Mouse (Mus musculus) cerebellum, postnatal 14 days (tissue): Measurements from ENCODE around the gene B2m.

Source experiments
- DNase-seq, 2 experiments: peaks; one replicate each; pipeline ENCODE4 v3.0.0; 2021; ENCODE audit warnings: mixed read lengths in 2 of 2

The B2m gene

GRCm38 (mm10) chr2:122149716-122150115, 2.2 kb downstream of the B2m start:
- no peak for DNase-seq

GRCm38 (mm10) chr2:122151221-122151620, 3.7 kb downstream of the B2m start:
- DNase-seq = no peak

GRCm38 (mm10) chr2:122152850-122153249, 5.4 kb downstream of the B2m start:
- DNase-seq = no peak

DNA sequence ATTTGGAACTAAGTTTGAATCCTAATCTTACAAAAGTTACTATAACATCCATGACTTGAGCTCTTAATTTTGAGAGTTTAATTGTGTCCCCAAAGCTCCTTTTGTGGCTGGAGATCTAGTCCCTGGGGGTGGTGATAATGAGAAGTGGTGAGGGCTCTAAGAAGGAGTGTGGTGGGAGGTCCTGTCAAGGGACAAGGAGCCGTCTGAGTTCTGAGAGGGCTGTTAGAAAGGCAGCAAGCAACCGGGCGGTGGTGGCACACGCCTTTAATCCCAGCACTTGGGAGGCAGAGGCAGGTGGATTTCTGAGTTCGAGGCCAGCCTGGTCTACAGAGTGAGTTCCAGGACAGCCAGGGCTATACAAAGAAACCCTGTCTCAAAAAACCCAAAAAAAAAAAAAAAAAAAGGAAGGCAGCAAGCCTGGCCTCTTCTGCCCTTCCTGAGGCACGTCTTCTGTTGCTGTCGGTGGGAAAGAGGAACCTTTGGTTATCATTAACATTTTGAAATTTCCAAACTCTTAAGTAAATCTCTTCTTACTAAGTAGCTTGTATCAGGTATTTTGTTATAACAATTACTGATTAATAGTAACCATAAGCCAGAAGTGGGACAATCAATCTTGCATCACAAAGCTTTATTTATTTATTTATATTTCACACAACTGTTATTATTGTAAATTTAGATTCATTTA, 6.3 kb downstream of the B2m start:
- DNase-seq = no peak

DNA sequence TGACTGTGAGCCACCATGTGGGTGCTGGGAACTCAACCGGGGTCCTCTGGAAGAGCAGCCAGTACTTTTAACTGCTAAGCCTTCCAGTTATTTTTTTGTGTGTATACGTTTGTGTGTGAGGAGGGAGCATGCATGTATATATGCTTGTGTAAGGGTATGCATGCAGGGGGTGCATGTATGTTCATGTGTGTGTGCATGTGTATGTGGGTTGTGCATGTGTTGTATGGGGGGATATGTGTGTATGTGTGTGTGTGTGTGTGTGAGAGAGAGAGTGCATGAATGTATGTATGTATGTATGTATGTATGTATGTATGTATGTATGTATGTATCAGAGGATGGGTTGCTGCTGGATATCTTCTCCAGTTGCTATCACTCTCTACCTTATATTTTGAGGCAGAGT, 7.0 kb downstream of the B2m start:
- DNase-seq = no peak

- no peak for DNase-seq
These were observed 7.8 kb downstream of the B2m start for GRCm38 (mm10) chr2:122155292-122155691.

DNA sequence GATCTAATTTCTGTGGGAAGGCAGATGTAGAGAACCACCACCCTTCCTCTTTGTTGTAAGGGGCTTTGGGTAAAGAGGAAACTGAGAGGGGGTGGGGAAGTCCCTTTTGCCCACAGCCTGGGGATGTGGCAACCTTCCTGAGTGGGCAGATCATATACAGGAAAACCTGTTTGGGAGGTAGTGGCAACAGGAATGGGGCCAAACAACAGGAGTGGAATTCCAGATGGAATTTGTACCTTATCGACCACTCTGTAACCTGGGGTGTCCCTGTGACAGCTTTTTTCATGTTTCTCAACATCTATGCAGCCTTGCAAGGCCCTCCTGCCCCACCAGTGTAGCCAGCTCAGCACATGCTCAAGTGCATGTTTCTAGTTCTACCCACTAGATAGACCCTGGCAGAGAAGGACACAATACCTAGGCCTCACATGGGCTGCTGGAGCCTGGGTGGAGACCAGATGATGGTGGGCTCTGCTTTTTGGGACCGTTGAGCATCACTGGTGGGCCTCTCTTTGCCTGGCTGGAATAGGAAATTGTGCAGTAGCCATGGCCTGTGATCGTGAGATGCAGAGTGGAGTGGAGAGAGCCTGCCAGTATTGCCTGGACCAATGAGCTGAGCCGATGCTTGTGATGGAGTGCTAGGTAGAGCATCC, 8.7 kb downstream of the B2m start:
- no peak for DNase-seq

- no peak for DNase-seq
These were observed 10.1 kb downstream of the B2m start for GRCm38 (mm10) chr2:122157561-122157960.

- no peak for DNase-seq
These were observed 10.9 kb downstream of the B2m start for GRCm38 (mm10) chr2:122158362-122158802.

DNA sequence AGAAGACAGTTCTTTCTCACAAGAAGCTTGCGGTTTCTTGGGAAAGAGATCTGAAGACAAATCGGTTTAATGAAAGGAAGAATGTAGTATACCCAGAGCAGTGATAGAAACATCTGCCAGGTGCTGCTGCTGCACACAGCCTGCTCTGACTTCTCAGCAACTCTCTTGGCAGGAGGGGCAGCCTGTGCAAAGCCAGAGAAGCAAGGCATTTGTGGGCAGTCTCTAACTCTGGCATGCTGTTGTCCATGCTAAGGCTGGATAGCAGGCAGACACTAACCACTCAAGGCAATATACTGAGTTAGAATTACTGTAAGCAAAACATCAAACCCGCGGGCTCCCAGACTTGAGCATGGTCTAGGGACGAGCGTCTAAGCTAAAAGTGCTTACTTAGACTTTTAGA, 12.2 kb downstream of the B2m start:
- DNase-seq = no peak

- peak; percentile 88 to 93 for DNase-seq
These were observed 13.2 kb downstream of the B2m start, which contains the start of gene Trim69 for GRCm38 (mm10) chr2:122160680-122161079. Trim69 (plus strand) TSS chr2:122160700.

GRCm38 (mm10) chr2:122161542-122161941, 14.1 kb downstream of the B2m start:
- no peak for DNase-seq

DNA sequence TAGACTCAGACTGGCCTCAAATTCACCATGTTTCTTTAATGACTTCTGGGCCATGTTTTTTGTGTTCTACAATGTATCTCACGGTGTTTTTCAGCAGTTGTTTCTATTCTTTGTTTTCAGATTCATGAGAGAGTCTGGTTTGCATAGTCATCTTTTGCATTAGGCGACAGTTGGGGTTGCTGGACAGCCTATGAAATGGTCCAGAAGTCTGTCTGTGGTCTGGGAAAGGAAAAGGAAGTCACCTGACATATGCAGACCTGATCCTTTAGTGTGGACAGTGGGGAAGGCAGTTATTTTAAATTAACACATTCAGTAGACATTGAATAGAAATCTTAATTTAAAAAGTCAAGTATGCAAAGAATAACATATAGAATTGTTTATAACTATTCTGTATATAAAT, 15.0 kb downstream of the B2m start:
- no peak for DNase-seq

DNA sequence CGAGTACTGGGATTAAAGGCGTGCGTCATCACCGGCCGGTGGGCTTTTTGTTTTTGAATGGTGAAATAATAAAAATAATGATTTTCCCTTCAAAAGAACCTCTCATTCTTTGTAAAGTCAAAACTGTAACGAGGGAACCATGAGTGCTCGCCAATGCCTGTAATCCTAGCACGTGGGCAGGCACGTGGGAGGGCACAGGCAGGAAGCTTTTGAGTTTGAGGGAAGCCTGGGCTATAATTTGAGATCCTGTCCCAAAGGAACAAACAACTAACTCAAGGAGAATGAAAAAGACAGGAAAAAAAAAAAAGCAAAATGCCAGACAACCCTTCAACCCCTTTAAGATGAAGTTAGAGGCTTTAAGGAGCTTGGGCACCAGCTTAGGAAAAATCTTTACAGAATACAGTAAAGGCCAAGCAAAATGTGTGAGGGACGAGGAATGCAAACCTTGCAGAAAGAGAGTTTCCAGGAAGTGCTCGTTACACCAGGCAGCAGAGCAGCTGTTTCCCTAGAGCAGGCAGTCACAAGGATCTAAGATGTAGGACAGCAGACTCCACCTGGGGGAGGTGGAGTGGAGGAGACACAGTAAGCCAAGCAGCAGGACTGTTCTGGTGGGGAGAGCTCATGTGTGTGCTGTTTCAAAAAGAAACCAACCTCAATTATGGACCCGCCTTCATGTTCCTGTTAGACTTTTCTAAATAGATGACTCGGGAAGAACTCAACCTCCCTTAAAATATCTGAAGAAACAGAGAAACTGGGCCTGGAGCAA, 16.1 kb downstream of the B2m start:
- no peak for DNase-seq

- DNase-seq = no peak
These were observed 16.8 kb downstream of the B2m start for GRCm38 (mm10) chr2:122164293-122164692.

- DNase-seq = no peak
These were observed 23.8 kb downstream of the B2m start for GRCm38 (mm10) chr2:122171292-122171691.

GRCm38 (mm10) chr2:122172188-122172587, 24.7 kb downstream of the B2m start:
- no peak for DNase-seq

DNA sequence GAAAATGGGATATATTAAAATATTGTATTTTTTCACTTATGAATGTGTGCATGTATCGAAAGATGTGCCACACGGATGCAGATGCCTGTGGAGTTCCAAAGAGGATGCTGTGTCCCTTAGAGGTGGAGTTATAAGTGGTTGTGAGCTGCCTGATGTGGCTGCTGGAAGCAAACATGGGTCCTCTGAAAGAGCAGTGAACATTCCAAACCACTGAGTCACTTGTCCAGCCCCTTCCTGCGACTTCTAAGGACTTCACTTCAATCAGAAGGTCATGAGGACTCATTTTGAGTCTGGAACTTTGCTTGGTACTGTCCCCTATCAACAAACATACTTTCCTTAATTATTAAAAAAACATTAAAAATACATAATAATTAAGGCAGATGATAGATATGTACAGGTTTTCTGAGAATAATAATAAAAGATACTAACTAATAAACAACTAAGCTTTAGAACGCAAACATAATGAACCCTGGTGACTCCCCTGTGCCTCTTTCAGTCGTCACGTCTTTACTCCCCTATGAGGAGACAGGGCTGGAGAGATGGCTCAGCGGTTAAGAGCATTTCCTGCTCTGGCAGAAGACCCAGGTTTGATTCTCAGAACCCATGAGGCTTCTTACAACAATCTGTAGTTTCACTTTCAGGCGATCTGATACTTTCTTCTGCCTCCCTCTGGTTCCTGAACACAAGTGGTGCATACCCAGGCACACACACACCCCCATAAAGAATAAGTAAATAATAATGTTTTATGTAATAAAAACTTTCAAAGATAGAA, 32.8 kb downstream of the B2m start:
- DNase-seq = no peak

DNA sequence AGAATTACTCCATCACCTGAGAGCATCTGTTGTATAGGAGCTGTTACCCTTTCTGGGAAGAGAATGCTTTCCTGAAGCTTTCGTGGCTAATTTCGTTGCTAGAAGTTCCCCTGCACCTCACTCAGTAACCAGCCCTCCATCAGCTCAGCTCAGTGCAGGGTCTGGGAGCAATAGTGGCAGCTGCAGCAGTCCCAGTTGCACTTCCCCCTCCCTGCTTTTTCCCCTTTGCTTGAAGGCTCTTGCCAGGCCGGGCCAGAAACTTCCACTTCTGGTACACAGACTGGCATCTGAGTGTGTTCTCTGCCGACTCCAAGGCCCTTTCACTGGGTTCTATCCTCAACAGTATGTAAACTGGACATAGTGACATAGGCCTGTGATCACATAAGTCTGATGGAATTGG, 37.6 kb downstream of the B2m start:
- no peak for DNase-seq

DNA sequence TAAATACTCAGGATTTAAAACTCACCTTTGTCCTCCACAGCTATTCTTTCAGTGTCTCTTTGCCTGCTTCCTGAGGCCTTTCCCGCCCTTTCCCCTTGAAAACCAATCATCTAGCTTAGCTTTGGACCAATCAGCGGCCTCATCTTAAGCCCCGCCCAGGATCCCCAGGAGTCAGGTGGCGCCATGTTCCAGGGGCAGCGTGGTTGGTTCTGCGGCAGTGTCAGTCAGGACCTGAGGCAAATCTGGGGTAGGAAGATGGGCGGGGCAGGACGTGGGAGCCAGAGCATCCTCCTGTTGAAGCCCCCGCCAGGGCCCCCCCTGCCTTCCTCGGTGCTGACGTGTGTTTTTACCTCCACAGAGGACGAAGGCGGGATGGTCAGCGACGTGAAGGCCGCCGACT, 38.6 kb downstream of the B2m start, which contains the start of the genes Patl2 and Terb2:
TSS of gene Patl2 (minus strand) at position 84 of the 400 bp plus-strand sequence.
TSS of gene Terb2 (plus strand) at position 167 of the 400 bp plus-strand sequence.
- DNase-seq = no peak

DNA sequence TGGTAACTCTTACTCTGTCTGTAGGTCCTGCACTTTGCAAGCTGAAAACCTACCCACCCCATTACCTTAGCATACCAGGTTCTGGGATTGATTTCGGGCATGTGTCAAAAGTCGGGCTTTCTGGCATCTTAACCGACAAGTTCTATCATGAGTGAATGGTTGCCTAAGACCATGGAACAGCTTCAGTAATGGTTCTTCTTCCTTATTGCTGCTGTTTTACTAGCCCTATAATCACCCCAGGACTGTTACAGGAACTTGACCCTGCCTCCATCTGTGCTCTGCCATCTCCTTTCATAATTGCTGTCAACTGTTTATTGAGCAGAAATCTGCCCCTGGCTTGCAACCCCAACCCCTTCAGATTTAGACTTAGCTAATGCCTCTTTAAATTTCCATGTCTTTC, 39.3 kb downstream of the B2m start:
- no peak for DNase-seq

DNA sequence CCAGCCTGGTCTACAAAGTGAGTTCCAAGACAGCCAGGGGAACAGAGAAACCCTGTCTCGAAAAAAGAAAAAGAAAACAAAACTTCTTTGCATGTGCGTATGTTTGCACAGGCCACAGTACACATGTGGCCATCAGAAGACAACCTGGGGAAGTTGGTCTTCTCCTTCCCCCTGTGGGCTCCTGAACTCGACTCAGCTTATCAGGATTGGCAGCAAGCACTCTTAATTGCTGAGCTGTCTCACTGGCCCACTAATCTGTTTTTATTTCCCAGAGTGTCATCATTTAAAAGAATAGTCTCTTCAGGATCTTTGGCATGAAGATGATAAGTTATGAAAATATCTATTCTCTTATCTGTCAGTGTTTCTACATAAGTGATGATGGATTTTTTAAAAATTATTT, 44.4 kb downstream of the B2m start:
- DNase-seq = no peak

DNA sequence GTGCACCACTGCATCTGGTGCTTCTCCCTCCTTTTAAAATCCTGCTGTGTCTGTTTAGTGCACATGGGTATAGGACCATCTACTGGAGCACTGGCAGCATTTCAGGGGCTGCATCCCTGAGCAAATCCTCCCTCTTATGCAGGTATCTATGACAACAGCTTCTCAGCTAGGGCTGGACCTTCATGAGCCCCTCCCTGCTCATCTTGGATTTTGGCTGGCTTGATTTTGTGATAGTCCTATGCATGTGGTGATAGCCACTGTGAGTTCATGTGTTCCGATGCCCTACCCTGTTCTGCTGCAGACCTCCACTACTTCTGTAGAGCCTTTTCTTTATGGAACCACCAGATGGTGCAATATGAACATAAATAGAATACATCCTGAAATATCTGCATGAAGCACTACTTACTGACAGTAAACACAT, 47.0 kb downstream of the B2m start:
- DNase-seq = peak; percentile 15 to 35
